ENCODE assay signal across 23 mouse cellular contexts in genomic region chr17:29700573-29700972, GRCm38 (mm10). TPM values are rescaled to one million over a fixed set of nuclear protein-coding genes. Genes with fewer than 3 reads are reported as not detected.
DNase-seq lines count a peak whose midpoint lies in the region; ATAC-seq and TF ChIP-seq lines count a peak whose summit lies in the region.
"Had no signal": no experiment of that assay in that cellular context is flagged by ENCODE, and none has a peak within 500 bp of the region (broad histone marks: within the 10 kb centered on the region; RNA-seq: fewer than 3 reads in every experiment).

No protein-coding gene starts in this region.

- no peak for ATAC-seq in midbrain, embryonic 14.5 days (ENCODE audit: low FRiP score, low TSS enrichment)
- ATAC-seq: forebrain, embryonic 14.5 days; forebrain, embryonic 16.5 days had no signal

- intact Hi-C loops in gastrocnemius, adult 2 months (cut with DNase I) = loop anchor here (10.0 kb wide), 1 partner anchor 184 kb away; no protein-coding TSS in a partner anchor

- no peak overlapping the region for H3K4me2 ChIP-seq in midbrain, embryonic 14.5 days (ENCODE audit: low read length)
- H3K4me2 ChIP-seq: embryonic facial prominence, embryonic 13.5 days; embryonic facial prominence, embryonic 15.5 days; forebrain, embryonic 12.5 days had no signal

- WGBS in midbrain, embryonic 14.5 days = 94% methylated on average over 7 of the region's 7 CpGs

- no peak for TF ChIP-seq CTCF in gastrocnemius, adult 2 months (IDR thresholded peaks at IDR 0.05)

- no peak overlapping the region for H3K9ac ChIP-seq in midbrain, embryonic 14.5 days (replicated peaks; ENCODE audit: low read length)
- H3K9ac ChIP-seq: embryonic facial prominence, embryonic 13.5 days; embryonic facial prominence, embryonic 15.5 days; forebrain, embryonic 12.5 days had no signal

- H3K36me3 ChIP-seq in midbrain, embryonic 14.5 days (ENCODE audit: control insufficient read depth, insufficient read depth, low read length) = peaks cover 82% of the 10 kb centered on the region

- no peaks in the 10 kb centered on the region for H3K4me1 ChIP-seq in midbrain, embryonic 14.5 days (ENCODE audit: control insufficient read depth, insufficient read depth, low read length)
- H3K4me1 ChIP-seq: embryonic facial prominence, embryonic 13.5 days; embryonic facial prominence, embryonic 15.5 days had no signal

- peak; percentile 80 for DNase-seq in gastrocnemius, adult 2 months
- DNase-seq in gastrocnemius, postnatal 4 days (ENCODE audit: low spot score in 2 of 2) = no peak
- peak; percentile 22 to 53 for DNase-seq in gastrocnemius, adult 8-10 months (ENCODE audit: low spot score in 2 of 2)
- peak; percentile 55 for DNase-seq in gastrocnemius, postnatal 25 days
- no peak for DNase-seq in midbrain, embryonic 14.5 days
- DNase-seq in kidney, postnatal 25 days = no peak
- DNase-seq in frontal cortex, postnatal 25 days (ENCODE audit: low spot score in 2 of 2) = no peak
- DNase-seq: adrenal gland, adult 2 months; adrenal gland, postnatal 10 days; adrenal gland, postnatal 25 days; cerebellum, adult 11-12 months; cerebellum, adult 2 months; cerebellum, adult 9-10 months; cerebellum, postnatal 10 days; cerebellum, postnatal 36 days; embryo, embryonic 11 days had no signal

- no peaks in the 10 kb centered on the region for H3K27me3 ChIP-seq in midbrain, embryonic 14.5 days (ENCODE audit: control insufficient read depth, insufficient read depth, low read length)
- H3K27me3 ChIP-seq: embryonic facial prominence, embryonic 13.5 days; embryonic facial prominence, embryonic 15.5 days; forebrain, embryonic 12.5 days had no signal

- H3K9me3 ChIP-seq in midbrain, embryonic 14.5 days (ENCODE audit: control insufficient read depth, low read length) = no peaks in the 10 kb centered on the region
- H3K9me3 ChIP-seq: embryonic facial prominence, embryonic 13.5 days; embryonic facial prominence, embryonic 15.5 days; forebrain, embryonic 10.5 days; forebrain, embryonic 12.5 days had no signal

- H3K4me3 ChIP-seq in gastrocnemius, adult 2 months = no peak overlapping the region
- no peak overlapping the region for H3K4me3 ChIP-seq in midbrain, embryonic 14.5 days (replicated peaks; ENCODE audit: low read depth, low read length)
- H3K4me3 ChIP-seq: embryonic facial prominence, embryonic 13.5 days; embryonic facial prominence, embryonic 15.5 days; erythroblast, embryonic 14.5 days; forebrain, embryonic 10.5 days; forebrain, embryonic 12.5 days had no signal

- H3K27ac ChIP-seq in gastrocnemius, adult 2 months = peak overlapping the region; percentile 66
- H3K27ac ChIP-seq in midbrain, embryonic 14.5 days (replicated peaks; ENCODE audit: low read depth, low read length) = no peak overlapping the region
- H3K27ac ChIP-seq: embryonic facial prominence, embryonic 13.5 days; embryonic facial prominence, embryonic 15.5 days; forebrain, embryonic 10.5 days; forebrain, embryonic 12.5 days had no signal

RNA-seq across cellular contexts. Expression of gene Ccdc167, which starts 16.3 kb away (rescaled TPM):
- 1 to 10 TPM; 6.3 to 7.8 TPM for total RNA-seq in gastrocnemius, adult 2 months (2021)
- 10 to 100 TPM; 12.2 to 12.5 TPM for total RNA-seq in gastrocnemius, postnatal 4 days (2021)
- 1 to 10 TPM; 4.9 to 9.5 (median 6.6) TPM for total RNA-seq in gastrocnemius, adult 8-10 months (2022)
- 1 to 10 TPM; 5.0 to 6.6 TPM for total RNA-seq in gastrocnemius, postnatal 25 days (2021)
- 11.3 and 11.4 TPM in 2 replicates for polyA plus RNA-seq in midbrain, embryonic 14.5 days (2014; fragmentation: Nextera tagmentation; extraction: Ambion mirVana)

RNA-seq across cellular contexts. Expression of gene Cmtr1, which starts 40.2 kb away (rescaled TPM):
- 10 to 100 TPM; 43.6 to 50.5 TPM for total RNA-seq in gastrocnemius, adult 2 months (2021)
- total RNA-seq in gastrocnemius, postnatal 4 days (2021) = 10 to 100 TPM; 52.0 to 56.4 TPM
- total RNA-seq in gastrocnemius, adult 8-10 months (2022) = 10 to 100 TPM; 41.0 to 61.0 (median 54.3) TPM
- 10 to 100 TPM; 31.1 to 34.2 TPM for total RNA-seq in gastrocnemius, postnatal 25 days (2021)
- 103 and 136 TPM in 2 replicates for polyA plus RNA-seq in midbrain, embryonic 14.5 days (2014; fragmentation: Nextera tagmentation; extraction: Ambion mirVana)

Comparison
In these comparisons a context has a peak if more than half of its experiments do, and no peak if none do; other contexts are left out.
1. DNase-seq: peak in gastrocnemius, adult 2 months (single experiment), gastrocnemius, adult 8-10 months (2 of 2) and gastrocnemius, postnatal 25 days (single experiment); none in gastrocnemius, postnatal 4 days (0 of 2), midbrain, embryonic 14.5 days (single experiment), kidney, postnatal 25 days (0 of 2) and frontal cortex, postnatal 25 days (0 of 2).